Mouse (Mus musculus): ENCODE results near the gene Tle4. TPM values are rescaled to one million over a fixed set of nuclear protein-coding genes. Genes with fewer than 3 reads are reported as not detected.

Tle4 gene
- total and polyA plus RNA-seq, 3 experiments = 18.9 to 27.7 (median 23.4) TPM

DNA sequence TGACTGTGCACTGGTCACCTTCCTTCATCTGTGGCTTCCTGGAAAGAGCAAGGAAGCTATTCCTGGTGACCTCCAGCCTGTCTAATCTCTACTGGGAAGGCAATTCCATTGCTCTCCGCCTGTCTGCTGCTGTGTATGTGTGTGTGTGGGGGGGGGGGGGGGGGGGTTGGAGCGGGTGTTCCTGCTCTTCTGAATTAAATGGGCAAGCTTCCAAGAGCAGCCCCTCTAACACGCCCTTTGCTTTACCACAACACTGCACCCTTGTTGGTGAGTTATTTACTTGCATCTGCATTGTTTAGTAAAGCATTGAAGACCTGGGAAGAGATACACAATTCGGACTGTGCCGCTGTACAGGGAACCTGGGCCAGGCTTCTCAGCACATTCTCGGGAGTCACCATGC, 170.9 kb downstream of the Tle4 start:
- no peaks in the 10 kb centered on the region for H3K79me2 ChIP-seq (replicated peaks; ENCODE audit: control insufficient read depth, extremely low read depth, insufficient read depth, poor library complexity, severe bottlenecking)
- no peak overlapping the region for H3K27ac ChIP-seq (ENCODE audit: insufficient read depth, low read depth)
- H3K4me3 ChIP-seq (replicated peaks in 1 of 3; ENCODE audit: low read depth in 2 of 3, low read length in 2 of 3, poor library complexity in 1 of 3) = no peak overlapping the region
- peaks cover 0 to 7% of the 10 kb centered on the region in 2 experiments; a peak in 1 of 4 replicates for H3K4me1 ChIP-seq (ENCODE audit: control insufficient read depth in 1 of 2, insufficient read depth in 2 of 2)
- H3K36me3 ChIP-seq (replicated peaks in 1 of 2; ENCODE audit: control insufficient read depth in 1 of 2, insufficient read depth in 1 of 2, low read length in 1 of 2) = no peaks in the 10 kb centered on the region
- DNase-seq (ENCODE audit: extremely low read depth) = no peak
- TF ChIP-seq JUN (IDR thresholded peaks at IDR 0.05; ENCODE audit: insufficient read depth, low read depth, low read length) = no peak
- no peak for TF ChIP-seq MEF2A (IDR thresholded peaks at IDR 0.05; ENCODE audit: borderline replicate concordance, low read depth, low read length)
- no peak for TF ChIP-seq CTCF (conservative IDR thresholded peaks at IDR 0.05 in 1 of 2, IDR thresholded peaks at IDR 0.05 in 1 of 2; ENCODE audit: low read depth in 2 of 2, low read length in 2 of 2)
- TF ChIP-seq TBP (conservative IDR thresholded peaks at IDR 0.05; ENCODE audit: low read depth, low read length) = no peak
- TF ChIP-seq CHD1 (IDR thresholded peaks at IDR 0.05; ENCODE audit: low read depth, low read length) = no peak
- TF ChIP-seq SMC3 (IDR thresholded peaks at IDR 0.05; ENCODE audit: low read depth, low read length) = no peak
- no peak for TF ChIP-seq MXI1 (IDR thresholded peaks at IDR 0.05; ENCODE audit: low read depth, low read length)
- TF ChIP-seq RCOR1 (conservative IDR thresholded peaks at IDR 0.05; ENCODE audit: low read depth, low read length) = no peak
- TF ChIP-seq ETS1 (conservative IDR thresholded peaks at IDR 0.05; ENCODE audit: low read depth, low read length) = no peak
- TF ChIP-seq SIN3A (IDR thresholded peaks at IDR 0.05; ENCODE audit: low read length) = no peak
- no peak for TF ChIP-seq MAX (IDR thresholded peaks at IDR 0.05; ENCODE audit: low read length)
- TF ChIP-seq PAX5 (IDR thresholded peaks at IDR 0.05; ENCODE audit: low read length) = no peak
- TF ChIP-seq POLR2A (IDR thresholded peaks at IDR 0.05; ENCODE audit: low read depth, low read length) = no peak
- no peak for TF ChIP-seq BHLHE40 (IDR thresholded peaks at IDR 0.05; ENCODE audit: low read depth, low read length)
- no peak for TF ChIP-seq E2F4 (IDR thresholded peaks at IDR 0.05; ENCODE audit: insufficient replicate concordance, low read depth, low read length)
- TF ChIP-seq ELF1 (IDR thresholded peaks at IDR 0.05; ENCODE audit: low read depth, low read length) = no peak
- TF ChIP-seq USF2 (conservative IDR thresholded peaks at IDR 0.05; ENCODE audit: low read depth, low read length) = no peak
- no peak for TF ChIP-seq IRF4 (IDR thresholded peaks at IDR 0.05; ENCODE audit: low read depth, low read length)
- TF ChIP-seq CHD2 (IDR thresholded peaks at IDR 0.05; ENCODE audit: low read length) = no peak
- no peak overlapping the region for H3K4me2 ChIP-seq (ENCODE audit: insufficient read depth, low read depth, poor library complexity, severe bottlenecking)
- in situ Hi-C loops (cut with MboI; ENCODE audit: low pct_ligation_motif_present, low pct_unique_long_range_greater_than_20kb, low sequenced_read_pairs) (no loop called here), dilution Hi-C loops (cut with MboI; ENCODE audit: extremely low pct_ligation_motif_present, extremely low pct_unique_long_range_greater_than_20kb, low sequenced_read_pairs) (no loop called here)
- H3K9ac ChIP-seq (ENCODE audit: insufficient read depth, low read depth) = no peak overlapping the region
- no peaks in the 10 kb centered on the region for H3K27me3 ChIP-seq (replicated peaks)
- H3K9me3 ChIP-seq (replicated peaks; ENCODE audit: low read length) = no peaks in the 10 kb centered on the region

DNA sequence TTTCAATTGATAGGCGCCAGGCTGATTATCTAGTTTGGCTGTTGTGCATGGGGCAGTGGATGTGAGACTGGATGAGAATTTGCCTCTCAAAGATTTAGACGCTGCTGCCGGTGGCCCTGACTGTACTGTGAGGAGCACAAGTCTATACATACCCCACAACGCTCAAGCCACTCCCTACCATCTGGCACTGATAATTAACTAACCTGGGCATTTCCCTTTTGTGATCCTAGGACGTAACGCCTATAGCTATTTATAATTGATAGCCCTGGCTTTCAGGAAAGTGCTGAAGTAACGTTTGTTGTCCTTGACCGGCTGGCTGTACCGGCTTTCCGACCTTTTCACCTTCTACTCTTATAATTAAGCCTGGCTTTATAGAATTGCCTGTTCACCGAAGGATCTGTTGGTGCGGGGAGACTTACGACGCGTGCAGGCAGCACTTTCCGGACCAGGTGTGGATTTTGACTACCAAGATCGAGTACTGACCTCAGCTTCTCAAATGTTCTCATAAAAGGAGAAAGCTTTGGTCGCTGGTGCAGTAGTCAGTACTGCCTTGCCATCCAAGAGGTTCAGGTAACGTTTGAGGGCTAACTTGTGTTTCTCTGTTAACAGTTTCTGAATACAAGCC, 171.5 kb downstream of the Tle4 start:
- no peak for DNase-seq (ENCODE audit: extremely low read depth)
- Histone ChIP-seq H3K79me2 (replicated peaks; ENCODE audit: control insufficient read depth, extremely low read depth, insufficient read depth, poor library complexity, severe bottlenecking) (no peaks in the 10 kb centered on the region), H3K9me3 (replicated peaks; ENCODE audit: low read length) (no peaks in the 10 kb centered on the region), H3K4me3 (replicated peaks in 1 of 3; ENCODE audit: low read depth in 2 of 3, low read length in 2 of 3, poor library complexity in 1 of 3) (no peak overlapping the region), H3K4me2 (ENCODE audit: insufficient read depth, low read depth, poor library complexity, severe bottlenecking) (no peak overlapping the region), H3K4me1 (ENCODE audit: control insufficient read depth in 1 of 2, insufficient read depth in 2 of 2) (peaks cover 0 to 7% of the 10 kb centered on the region in 2 experiments; a peak in 1 of 4 replicates), H3K27ac (ENCODE audit: insufficient read depth, low read depth) (no peak overlapping the region), H3K36me3 (replicated peaks in 1 of 2; ENCODE audit: control insufficient read depth in 1 of 2, insufficient read depth in 1 of 2, low read length in 1 of 2) (no peaks in the 10 kb centered on the region), H3K9ac (ENCODE audit: insufficient read depth, low read depth) (no peak overlapping the region), H3K27me3 (replicated peaks) (no peaks in the 10 kb centered on the region)
- no peak for TF ChIP-seq MAX (IDR thresholded peaks at IDR 0.05; ENCODE audit: low read length)
- dilution Hi-C loops (cut with MboI; ENCODE audit: extremely low pct_ligation_motif_present, extremely low pct_unique_long_range_greater_than_20kb, low sequenced_read_pairs) (no loop called here), in situ Hi-C loops (cut with MboI; ENCODE audit: low pct_ligation_motif_present, low pct_unique_long_range_greater_than_20kb, low sequenced_read_pairs) (no loop called here)
